Mouse (Mus musculus): ENCODE measurements around the gene Mpdz.

DNA sequence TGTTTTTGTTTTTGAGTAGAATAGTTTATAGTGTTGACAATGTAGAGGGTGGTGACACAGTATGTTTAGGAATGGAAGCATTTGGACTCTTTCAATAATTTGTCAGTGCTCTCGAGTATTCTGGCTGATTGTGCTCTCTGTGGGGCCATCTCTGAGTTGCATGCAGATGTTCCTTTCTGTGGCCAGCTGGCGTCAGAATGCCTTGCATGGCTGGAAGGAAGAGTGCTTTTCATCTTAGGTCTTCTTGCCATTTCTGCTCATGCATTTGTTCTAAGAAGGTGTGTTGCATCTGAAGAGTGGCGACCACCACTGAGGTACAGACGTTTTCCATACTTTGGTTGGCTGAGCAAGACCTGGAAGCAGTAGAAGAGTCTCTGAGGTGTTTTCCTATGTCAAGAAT, 24.2 kb upstream of the Mpdz start:
- no peak for TF ChIP-seq CTCF (IDR thresholded peaks at IDR 0.05; ENCODE audit: low read depth, low read length)
- TF ChIP-seq POLR2A (IDR thresholded peaks at IDR 0.05; ENCODE audit: extremely low read depth, insufficient read depth, low read length): no peak
